Mouse (Mus musculus): ENCODE measurements around the gene Pet117.
"Not testable (repeated sequence)": the region's sequence is repeated elsewhere in the genome, so short reads cannot be mapped to it uniquely, and the experiment has no call there.

Pet117 gene

GRCm38 (mm10) chr2:144368400-144369019, at the start of gene Pet117, which contains the start of gene Kat14:
Gene Pet117, plus strand, starts transcription at chr2:144368996.
Gene Kat14, plus strand, starts transcription at chr2:144368983.
- CTCF ChIA-PET = interaction anchor here (0.7 kb wide), 3 partner anchors 10 to 68 kb away, joined by 5 to 7 read pairs (median 6); no protein-coding TSS in a partner anchor

GRCm38 (mm10) chr2:144324218-144324617, 44.6 kb upstream of the Pet117 start:
- CTCF ChIA-PET = no interaction called here

GRCm38 (mm10) chr2:144329451-144329850, 39.3 kb upstream of the Pet117 start:
- CTCF ChIA-PET = interaction anchor here (0.7 kb wide), 1 partner anchor 127 kb away, joined by 3 read pairs; no protein-coding TSS in a partner anchor

GRCm38 (mm10) chr2:144329937-144330336, 38.9 kb upstream of the Pet117 start:
- CTCF ChIA-PET = interaction anchor here (0.7 kb wide), 1 partner anchor 127 kb away, joined by 3 read pairs; no protein-coding TSS in a partner anchor

GRCm38 (mm10) chr2:144330352-144330959, 38.3 kb upstream of the Pet117 start:
- CTCF ChIA-PET = no interaction called here

- CTCF ChIA-PET = no interaction called here
Observed at GRCm38 (mm10) chr2:144330960-144331371, 37.8 kb upstream of the Pet117 start.

GRCm38 (mm10) chr2:144331401-144332302, 37.1 kb upstream of the Pet117 start, which contains the start of gene Ovol2:
Gene Ovol2, minus strand, starts transcription at chr2:144332146.
- CTCF ChIA-PET = no interaction called here

GRCm38 (mm10) chr2:144332486-144332885, 36.3 kb upstream of the Pet117 start:
- CTCF ChIA-PET = no interaction called here

- CTCF ChIA-PET = no interaction called here
Observed at GRCm38 (mm10) chr2:144333138-144333842, 35.5 kb upstream of the Pet117 start.

GRCm38 (mm10) chr2:144337230-144337629, 31.6 kb upstream of the Pet117 start:
- CTCF ChIA-PET = interaction anchor here (0.6 kb wide), 1 partner anchor 78 kb away, joined by 10 read pairs; no protein-coding TSS in a partner anchor

GRCm38 (mm10) chr2:144337701-144338100, 31.1 kb upstream of the Pet117 start:
- CTCF ChIA-PET = interaction anchor here (0.6 kb wide), 1 partner anchor 79 kb away, joined by 10 read pairs; no protein-coding TSS in a partner anchor

GRCm38 (mm10) chr2:144338149-144338548, 30.6 kb upstream of the Pet117 start:
- CTCF ChIA-PET = not testable (repeated sequence)

GRCm38 (mm10) chr2:144343158-144343557, 25.6 kb upstream of the Pet117 start:
- CTCF ChIA-PET = no interaction called here

- CTCF ChIA-PET = no interaction called here
Observed at GRCm38 (mm10) chr2:144348525-144348924, 20.3 kb upstream of the Pet117 start.

GRCm38 (mm10) chr2:144352843-144353242, 16.0 kb upstream of the Pet117 start:
- CTCF ChIA-PET = interaction anchor here (0.5 kb wide), 1 partner anchor 66 kb away, joined by 3 read pairs; no protein-coding TSS in a partner anchor

- CTCF ChIA-PET = no interaction called here
Observed at GRCm38 (mm10) chr2:144369020-144369421, 225 bp downstream of the Pet117 start.

GRCm38 (mm10) chr2:144369511-144369910, 715 bp downstream of the Pet117 start:
- CTCF ChIA-PET = no interaction called here

GRCm38 (mm10) chr2:144371566-144371965, 2.8 kb downstream of the Pet117 start:
- CTCF ChIA-PET = no interaction called here

GRCm38 (mm10) chr2:144373063-144373462, 4.3 kb downstream of the Pet117 start:
- CTCF ChIA-PET = no interaction called here

GRCm38 (mm10) chr2:144375063-144375703, 6.4 kb downstream of the Pet117 start:
- CTCF ChIA-PET = no interaction called here

- CTCF ChIA-PET = no interaction called here
Observed at GRCm38 (mm10) chr2:144381293-144381692, 12.5 kb downstream of the Pet117 start.
